Mouse (Mus musculus): ENCODE measurements at regions not wholly inside any gene's neighbourhood (a gene's known extent, or its start where the extent isn't known, plus 50 kb on each side); places are given as distances from the start of the nearest gene placed in this dataset.
A peak's percentile ranks its signal among the peaks of the same experiment; 100 is the strongest.
"Not testable (repeated sequence)": the region's sequence is repeated elsewhere in the genome, so short reads cannot be mapped to it uniquely, and the experiment has no call there.

GRCm38 (mm10) chr6:31011407-31012020 lies 52.6 kb upstream of the Klf14 start:
- Histone ChIP-seq H3K27ac (0 out of 2 replicates have a peak overlapping the region, but pooled peaks have one; percentile 20), H3K9ac (no peak overlapping the region), H3K4me2 (no peak overlapping the region), H3K27me3 (no peaks in the 10 kb centered on the region), H3K4me1 (replicated peaks) (peaks cover 11% of the 10 kb centered on the region), H3K4me3 (no peak overlapping the region), H3K9me3 (peaks cover 2% of the 10 kb centered on the region; the same call in 1 of the 2 replicates), H3K36me3 (no peaks in the 10 kb centered on the region)
- WGBS, result 46% methylated on average over 4 of the region's 4 CpGs
- no peak for ATAC-seq (ENCODE audit: low FRiP score)

DNA sequence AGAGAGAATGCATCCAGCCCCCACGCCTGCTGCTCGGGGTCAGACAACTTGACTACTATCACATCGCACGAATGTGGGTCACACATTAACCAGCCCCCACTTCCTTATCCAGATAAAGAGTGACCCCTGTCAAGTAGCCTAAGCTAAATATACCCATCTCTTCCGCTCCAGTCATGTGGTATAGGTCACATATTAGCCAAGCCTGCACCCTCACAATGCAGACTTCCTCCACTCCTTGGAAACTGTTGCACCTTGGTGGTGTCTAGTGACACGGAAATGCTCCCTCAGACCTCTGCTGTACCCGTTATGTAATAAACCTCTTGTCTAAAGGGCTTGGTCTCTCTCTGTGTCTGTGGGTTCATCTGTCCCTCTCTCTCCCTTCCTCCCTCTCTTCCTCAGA lies 57.7 kb upstream of the Klf14 start:
- Histone ChIP-seq H3K9ac (no peak overlapping the region), H3K4me3 (no peak overlapping the region), H3K36me3 (no peaks in the 10 kb centered on the region), H3K9me3 (no peaks in the 10 kb centered on the region), H3K27me3 (no peaks in the 10 kb centered on the region), H3K4me1 (replicated peaks) (peaks cover 7% of the 10 kb centered on the region), H3K27ac (no peak overlapping the region), H3K4me2 (no peak overlapping the region)
- ATAC-seq (ENCODE audit: low FRiP score), result no peak
- 80% methylated on average over 7 of the region's 7 CpGs for WGBS

GRCm38 (mm10) chr6:31021776-31022175 lies 62.9 kb upstream of the Klf14 start:
- Histone ChIP-seq H3K27ac (no peak overlapping the region), H3K4me2 (no peak overlapping the region), H3K4me3 (no peak overlapping the region), H3K9ac (no peak overlapping the region), H3K9me3 (no peaks in the 10 kb centered on the region), H3K36me3 (no peaks in the 10 kb centered on the region), H3K27me3 (no peaks in the 10 kb centered on the region), H3K4me1 (replicated peaks) (no peaks in the 10 kb centered on the region)
- 91% methylated on average over 5 of the region's 5 CpGs for WGBS
- no peak for ATAC-seq (ENCODE audit: low FRiP score)

- Histone ChIP-seq H3K27me3 (no peaks in the 10 kb centered on the region), H3K36me3 (no peaks in the 10 kb centered on the region), H3K9ac (no peak overlapping the region), H3K4me2 (no peak overlapping the region), H3K4me3 (no peak overlapping the region), H3K4me1 (replicated peaks) (peaks cover 15% of the 10 kb centered on the region), H3K9me3 (no peaks in the 10 kb centered on the region), H3K27ac (no peak overlapping the region)
- ATAC-seq (ENCODE audit: low FRiP score), result no peak
- WGBS, result 65% methylated on average over 9 of the region's 9 CpGs
These were observed 70.9 kb upstream of the Klf14 start for GRCm38 (mm10) chr6:31029777-31030176.

GRCm38 (mm10) chr6:31031022-31031421 lies 72.1 kb upstream of the Klf14 start:
- peaks cover 17% of the 10 kb centered on the region for H3K4me1 ChIP-seq (replicated peaks)

DNA sequence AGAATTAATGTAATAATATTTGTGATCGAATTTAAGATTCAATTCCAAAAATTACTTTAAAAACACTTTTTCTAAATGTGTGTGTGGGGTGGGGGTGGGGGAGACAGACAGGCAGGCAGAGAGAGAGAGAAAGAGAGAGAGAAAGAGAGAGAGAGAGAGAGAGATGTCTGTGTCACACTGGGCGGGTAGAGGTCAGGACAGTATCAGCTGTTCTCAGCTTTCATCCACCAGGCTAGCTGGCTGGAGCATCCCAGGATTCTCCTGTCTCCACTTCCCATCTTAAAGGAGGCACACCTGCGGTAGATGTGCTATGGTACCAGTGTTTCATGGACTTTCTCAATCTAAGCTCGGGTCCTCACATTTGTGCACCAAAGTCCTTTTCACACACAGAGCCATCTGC lies 73.3 kb upstream of the Klf14 start:
- no peaks in the 10 kb centered on the region for H3K36me3 ChIP-seq
- H3K4me1 ChIP-seq (replicated peaks), result peaks cover 17% of the 10 kb centered on the region
- no peaks in the 10 kb centered on the region for H3K27me3 ChIP-seq
- H3K27ac ChIP-seq, result no peak overlapping the region
- no peak overlapping the region for H3K4me3 ChIP-seq
- H3K9ac ChIP-seq, result no peak overlapping the region
- ATAC-seq (ENCODE audit: low FRiP score), result no peak
- 88% methylated on average over 4 of the region's 4 CpGs for WGBS
- H3K9me3 ChIP-seq, result no peaks in the 10 kb centered on the region
- no peak overlapping the region for H3K4me2 ChIP-seq

More at GRCm38 (mm10) chr6:31031022-31031421, 72.1 kb upstream of the Klf14 start:
- H3K9ac ChIP-seq, result no peak overlapping the region
- H3K27ac ChIP-seq, result no peak overlapping the region
- ATAC-seq (ENCODE audit: low FRiP score), result no peak
- H3K4me2 ChIP-seq, result no peak overlapping the region
- H3K9me3 ChIP-seq, result no peaks in the 10 kb centered on the region
- H3K36me3 ChIP-seq, result no peaks in the 10 kb centered on the region
- H3K4me3 ChIP-seq, result no peak overlapping the region
- 91% methylated on average over 7 of the region's 7 CpGs for WGBS
- H3K27me3 ChIP-seq, result no peaks in the 10 kb centered on the region

DNA sequence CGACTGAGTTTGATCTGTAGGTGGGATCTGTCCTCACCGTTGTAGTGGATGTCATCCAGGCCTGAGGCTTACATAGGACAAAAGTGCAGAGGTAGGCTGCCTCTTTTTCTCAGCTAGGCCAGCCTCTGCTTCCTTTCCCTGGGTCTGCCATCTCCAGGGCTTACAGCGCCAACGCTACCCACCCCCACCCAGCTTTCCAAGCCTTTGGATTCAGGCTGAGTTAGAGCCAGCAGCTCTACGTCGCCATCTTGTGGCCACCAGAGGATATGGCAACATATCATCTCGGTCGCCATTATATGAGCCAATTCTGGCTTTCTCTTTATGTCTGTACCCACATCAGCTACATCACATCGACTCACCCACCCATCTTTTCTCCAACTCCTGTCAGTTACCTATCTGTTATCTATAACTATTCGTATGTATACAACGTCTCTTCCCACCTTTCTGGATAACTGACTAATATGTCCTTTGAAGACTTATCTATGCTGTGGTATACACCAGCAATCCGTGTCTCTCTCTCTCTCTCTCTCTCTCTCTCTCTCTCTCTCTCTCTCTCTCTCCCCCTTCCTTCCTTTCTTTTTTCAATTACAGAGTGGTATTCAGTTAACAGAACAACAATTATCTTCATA lies 74.2 kb upstream of the Klf14 start:
- Histone ChIP-seq H3K27me3 (no peaks in the 10 kb centered on the region), H3K9me3 (no peaks in the 10 kb centered on the region), H3K9ac (peak overlapping the region; percentile 49; the same call in 1 of the 2 replicates), H3K4me3 (no peak overlapping the region), H3K4me2 (no peak overlapping the region), H3K36me3 (no peaks in the 10 kb centered on the region), H3K4me1 (replicated peaks) (peaks cover 21% of the 10 kb centered on the region), H3K27ac (0 out of 2 replicates have a peak overlapping the region, but pooled peaks have one; percentile 13)
- WGBS, result 11% methylated on average over 12 of the region's 12 CpGs
- ATAC-seq (ENCODE audit: low FRiP score), result peak; percentile 82

DNA sequence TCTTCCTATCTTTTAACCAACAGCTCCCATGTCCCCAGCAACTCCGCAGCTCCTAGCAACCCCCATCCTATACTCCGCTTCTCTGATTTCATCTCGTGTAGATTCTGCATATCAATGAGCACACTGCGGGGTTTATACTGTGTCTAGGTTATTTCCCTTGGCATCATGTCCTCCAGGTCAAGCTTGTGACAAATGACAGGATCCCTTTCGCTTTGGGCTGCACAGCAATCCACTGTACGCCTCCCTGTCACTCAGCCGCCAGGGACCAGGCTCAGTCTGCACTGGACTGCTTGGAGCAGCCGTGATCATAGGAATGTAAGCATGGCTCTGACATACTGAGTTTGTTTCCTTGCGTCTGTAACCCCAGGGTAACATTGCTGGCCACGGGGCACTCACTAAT lies 75.9 kb upstream of the Klf14 start:
- Histone ChIP-seq H3K9ac (no peak overlapping the region), H3K36me3 (no peaks in the 10 kb centered on the region), H3K27ac (no peak overlapping the region), H3K4me1 (replicated peaks) (peaks cover 20% of the 10 kb centered on the region), H3K4me3 (no peak overlapping the region), H3K4me2 (no peak overlapping the region), H3K27me3 (no peaks in the 10 kb centered on the region), H3K9me3 (no peaks in the 10 kb centered on the region)
- WGBS, result 48% methylated on average over 10 of the region's 10 CpGs
- no peak for ATAC-seq (ENCODE audit: low FRiP score)

DNA sequence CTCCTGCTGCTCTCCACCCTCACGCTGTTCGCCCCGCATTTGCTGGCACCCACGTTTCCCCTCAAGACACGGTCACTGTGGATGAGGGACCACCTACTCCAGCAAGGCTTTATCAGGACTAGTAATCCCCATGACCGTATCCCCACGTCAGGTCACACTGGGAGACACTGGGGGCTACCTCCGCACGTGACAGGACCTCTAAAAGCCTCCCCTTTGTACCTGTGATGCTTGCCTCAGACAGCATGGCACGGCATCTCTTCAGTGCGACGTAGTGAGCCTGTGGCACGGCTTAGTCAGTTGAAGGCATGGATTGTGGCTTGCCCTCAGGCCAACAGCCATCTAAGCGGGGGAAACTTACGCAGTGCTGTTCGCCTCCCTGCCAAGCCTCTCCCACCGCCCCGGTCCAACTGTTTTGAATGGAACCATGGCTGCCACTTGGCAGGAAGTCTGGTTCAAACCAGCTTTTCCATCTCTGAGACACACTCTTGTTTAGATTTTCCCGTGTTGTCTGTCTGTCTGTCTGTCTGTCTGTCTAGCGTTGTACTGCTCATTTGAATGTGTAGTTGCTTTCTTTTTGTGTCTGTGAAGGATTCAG lies 79.0 kb upstream of the Klf14 start:
- H3K36me3 ChIP-seq, result no peaks in the 10 kb centered on the region
- no peaks in the 10 kb centered on the region for H3K9me3 ChIP-seq
- 76% methylated on average over 20 of the region's 20 CpGs for WGBS
- no peak overlapping the region for H3K4me3 ChIP-seq
- H3K27me3 ChIP-seq, result no peaks in the 10 kb centered on the region
- ATAC-seq (ENCODE audit: low FRiP score), result no peak
- H3K4me2 ChIP-seq, result no peak overlapping the region
- no peak overlapping the region for H3K9ac ChIP-seq
- H3K4me1 ChIP-seq (replicated peaks), result peaks cover 10% of the 10 kb centered on the region; the same call in 1 of the 2 replicates
- no peak overlapping the region for H3K27ac ChIP-seq

GRCm38 (mm10) chr6:31038445-31038844 lies 79.6 kb upstream of the Klf14 start:
- not testable (repeated sequence) for H3K4me1 ChIP-seq (replicated peaks); H3K9ac ChIP-seq; ATAC-seq (ENCODE audit: low FRiP score); H3K4me2 ChIP-seq; H3K27ac ChIP-seq; H3K27me3 ChIP-seq; H3K36me3 ChIP-seq; H3K9me3 ChIP-seq; H3K4me3 ChIP-seq
- WGBS, result 3% methylated on average over 2 of the region's 2 CpGs

GRCm38 (mm10) chr6:31039485-31039884 lies 80.6 kb upstream of the Klf14 start:
- H3K27ac ChIP-seq, result no peak overlapping the region
- H3K4me1 ChIP-seq (replicated peaks), result 0 out of 2 replicates have a peak, but pooled peaks cover 9% of the 10 kb centered on the region
- H3K9ac ChIP-seq, result no peak overlapping the region
- H3K4me2 ChIP-seq, result no peak overlapping the region
- ATAC-seq (ENCODE audit: low FRiP score), result no peak
- H3K27me3 ChIP-seq, result no peaks in the 10 kb centered on the region
- 80% methylated on average over 6 of the region's 6 CpGs for WGBS
- no peaks in the 10 kb centered on the region for H3K9me3 ChIP-seq
- H3K4me3 ChIP-seq, result no peak overlapping the region
- H3K36me3 ChIP-seq, result no peaks in the 10 kb centered on the region

- Histone ChIP-seq H3K27me3 (no peaks in the 10 kb centered on the region), H3K4me1 (replicated peaks) (0 out of 2 replicates have a peak, but pooled peaks cover 5% of the 10 kb centered on the region), H3K9ac (no peak overlapping the region), H3K36me3 (no peaks in the 10 kb centered on the region), H3K27ac (no peak overlapping the region), H3K4me2 (no peak overlapping the region), H3K4me3 (no peak overlapping the region), H3K9me3 (no peaks in the 10 kb centered on the region)
- 90% methylated on average over 6 of the region's 6 CpGs for WGBS
- ATAC-seq (ENCODE audit: low FRiP score), result no peak
These were observed 81.9 kb upstream of the Klf14 start for GRCm38 (mm10) chr6:31040783-31041182.

DNA sequence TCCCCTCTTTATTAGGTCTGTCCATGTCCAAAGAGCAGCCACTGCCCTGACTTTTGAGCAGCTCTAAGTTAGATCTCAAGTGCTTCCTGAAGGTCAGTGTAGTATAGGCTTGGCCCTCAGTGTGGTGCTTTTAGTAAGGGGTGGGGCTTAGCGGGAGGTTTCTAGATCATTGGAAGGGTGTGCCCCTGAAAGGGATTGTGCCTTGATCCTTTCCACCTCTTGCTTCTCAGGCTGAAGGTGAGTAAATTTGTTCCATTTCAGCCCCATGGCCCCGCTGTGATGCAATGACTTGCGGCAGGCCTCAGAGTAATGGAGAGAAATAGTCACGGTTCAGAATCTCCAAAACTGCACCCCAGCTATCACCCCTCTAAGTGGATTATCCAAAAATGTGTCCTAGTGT lies 84.5 kb upstream of the Klf14 start:
- no peak for ATAC-seq (ENCODE audit: low FRiP score)
- H3K9me3 ChIP-seq, result no peaks in the 10 kb centered on the region
- 98% methylated on average over 4 of the region's 4 CpGs for WGBS
- H3K4me1 ChIP-seq (replicated peaks), result no peaks in the 10 kb centered on the region
- H3K9ac ChIP-seq, result no peak overlapping the region
- no peaks in the 10 kb centered on the region for H3K36me3 ChIP-seq
- no peak overlapping the region for H3K4me3 ChIP-seq
- no peak overlapping the region for H3K27ac ChIP-seq
- H3K27me3 ChIP-seq, result no peaks in the 10 kb centered on the region
- no peak overlapping the region for H3K4me2 ChIP-seq

Data from hindbrain, embryonic 13.5 days (tissue).